ENCODE assay signal across 31 mouse cellular contexts in genomic region chr2:114060071-114060591, GRCm38 (mm10). TPM values are rescaled to one million over a fixed set of nuclear protein-coding genes. Genes with fewer than 3 reads are reported as not detected.
DNase-seq lines count a peak whose midpoint lies in the region; ATAC-seq and TF ChIP-seq lines count a peak whose summit lies in the region.
"Had no signal": no experiment of that assay in that cellular context is flagged by ENCODE, and none has a peak within 500 bp of the region (broad histone marks: within the 10 kb centered on the region; RNA-seq: fewer than 3 reads in every experiment).

No protein-coding gene starts in this region.

- no peak overlapping the region for H3K4me2 ChIP-seq in heart, postnatal 0 days (ENCODE audit: low read depth, low read length)
- H3K4me2 ChIP-seq in midbrain, embryonic 14.5 days (ENCODE audit: low read length) = no peak overlapping the region
- H3K4me2 ChIP-seq: heart, embryonic 15.5 days; hindbrain, embryonic 13.5 days; liver, embryonic 15.5 days; lung, embryonic 15.5 days had no signal

- no peaks in the 10 kb centered on the region for H3K27me3 ChIP-seq in heart, postnatal 0 days (ENCODE audit: control insufficient read depth, insufficient read depth, low read length)
- no peaks in the 10 kb centered on the region for H3K27me3 ChIP-seq in heart, embryonic 10.5 days (ENCODE audit: insufficient read depth, poor library complexity, severe bottlenecking)
- H3K27me3 ChIP-seq in midbrain, embryonic 14.5 days (ENCODE audit: control insufficient read depth, insufficient read depth, low read length) = no peaks in the 10 kb centered on the region
- no peaks in the 10 kb centered on the region; the same call in 1 of the 2 replicates for H3K27me3 ChIP-seq in midbrain, embryonic 10.5 days (ENCODE audit: low read depth, poor library complexity, severe bottlenecking)
- H3K27me3 ChIP-seq: heart, embryonic 15.5 days; hindbrain, embryonic 13.5 days; liver, embryonic 15.5 days; lung, embryonic 15.5 days had no signal

- no peak overlapping the region for H3K9ac ChIP-seq in heart, postnatal 0 days (replicated peaks; ENCODE audit: low read depth, low read length)
- no peak overlapping the region for H3K9ac ChIP-seq in midbrain, embryonic 14.5 days (replicated peaks; ENCODE audit: low read length)
- H3K9ac ChIP-seq: heart, embryonic 15.5 days; hindbrain, embryonic 13.5 days; liver, embryonic 15.5 days; lung, embryonic 15.5 days had no signal

- TF ChIP-seq CTCF in heart, postnatal 0 days (IDR thresholded peaks at IDR 0.05; ENCODE audit: low read depth) = no peak
- no peak for TF ChIP-seq CTCF in brain, embryonic 14.5 days (IDR thresholded peaks at IDR 0.05; ENCODE audit: borderline replicate concordance, extremely low read depth, insufficient read depth, insufficient read length)

- no peak for TF ChIP-seq EP300 in heart, postnatal 0 days (IDR thresholded peaks at IDR 0.05; ENCODE audit: low read depth)

- no peak for DNase-seq in heart, postnatal 0 days (ENCODE audit: low spot score)
- no peak for DNase-seq in heart, embryonic 10.5 days (ENCODE audit: low spot score)
- DNase-seq in midbrain, embryonic 14.5 days = peak; percentile 5
- DNase-seq in midbrain, embryonic 10.5 days (ENCODE audit: low spot score) = no peak
- peak; percentile 25 for DNase-seq in brain, embryonic 14.5 days (ENCODE audit: low read depth)
- DNase-seq in layer of hippocampus, postnatal 25 days (ENCODE audit: extremely low spot score in 1 of 2, low spot score in 1 of 2) = no peak
- no peak for DNase-seq in adrenal gland, postnatal 10 days
- DNase-seq: adrenal gland, postnatal 25 days; B cell, adult 2 months; cerebellum, adult 2 months; cerebellum, postnatal 14 days; gastrocnemius, postnatal 14 days; heart, postnatal 36 days; kidney, adult 8-10 months; spleen, adult 18-20 months; thymus, postnatal 14 days had no signal

- H3K27ac ChIP-seq in heart, postnatal 0 days (ENCODE audit: low read depth) = 0 out of 2 replicates have a peak overlapping the region, but pooled peaks have one; percentile 48
- H3K27ac ChIP-seq in heart, embryonic 10.5 days = no peak overlapping the region
- H3K27ac ChIP-seq in midbrain, embryonic 14.5 days (replicated peaks; ENCODE audit: low read depth, low read length) = no peak overlapping the region
- no peak overlapping the region for H3K27ac ChIP-seq in midbrain, embryonic 10.5 days (replicated peaks)
- H3K27ac ChIP-seq: hindbrain, embryonic 13.5 days; kidney, postnatal 0 days; liver, embryonic 15.5 days; lung, embryonic 15.5 days had no signal

- 48% methylated on average over 6 of the region's 6 CpGs for WGBS in heart, postnatal 0 days
- WGBS in heart, embryonic 10.5 days = 52% methylated on average over 6 of the region's 6 CpGs
- 22% methylated on average over 6 of the region's 6 CpGs for WGBS in midbrain, embryonic 14.5 days
- WGBS in midbrain, embryonic 10.5 days = 61% methylated on average over 6 of the region's 6 CpGs

- no peak overlapping the region for H3K4me3 ChIP-seq in heart, postnatal 0 days (ENCODE audit: low read depth, low read length)
- no peak overlapping the region for H3K4me3 ChIP-seq in heart, embryonic 10.5 days
- no peak overlapping the region for H3K4me3 ChIP-seq in midbrain, embryonic 14.5 days (replicated peaks; ENCODE audit: low read depth, low read length)
- no peak overlapping the region for H3K4me3 ChIP-seq in midbrain, embryonic 10.5 days
- H3K4me3 ChIP-seq: heart, embryonic 15.5 days; hindbrain, embryonic 13.5 days; liver, embryonic 15.5 days; lung, embryonic 15.5 days had no signal

- no peaks in the 10 kb centered on the region for H3K9me3 ChIP-seq in heart, postnatal 0 days (replicated peaks; ENCODE audit: control insufficient read depth, low read length)
- H3K9me3 ChIP-seq in heart, embryonic 10.5 days = no peaks in the 10 kb centered on the region
- H3K9me3 ChIP-seq in midbrain, embryonic 14.5 days (ENCODE audit: control insufficient read depth, low read length) = no peaks in the 10 kb centered on the region
- H3K9me3 ChIP-seq in midbrain, embryonic 10.5 days (replicated peaks) = no peaks in the 10 kb centered on the region
- H3K9me3 ChIP-seq: G1E; heart, embryonic 15.5 days; hindbrain, embryonic 13.5 days; liver, embryonic 15.5 days; lung, embryonic 15.5 days had no signal

- peaks cover 9% of the 10 kb centered on the region; the same call in 1 of the 2 replicates for H3K4me1 ChIP-seq in heart, postnatal 0 days (ENCODE audit: control insufficient read depth, insufficient read depth)
- H3K4me1 ChIP-seq in heart, embryonic 10.5 days = peaks cover 24% of the 10 kb centered on the region
- peaks cover 10% of the 10 kb centered on the region; the same call in 1 of the 2 replicates for H3K4me1 ChIP-seq in midbrain, embryonic 14.5 days (ENCODE audit: control insufficient read depth, insufficient read depth, low read length)
- H3K4me1 ChIP-seq in midbrain, embryonic 10.5 days = peaks cover 14% of the 10 kb centered on the region
- H3K4me1 ChIP-seq: liver, embryonic 15.5 days had no signal

- TF ChIP-seq POLR2A in brain, embryonic 14.5 days (IDR thresholded peaks at IDR 0.05; ENCODE audit: borderline replicate concordance, extremely low read depth, insufficient read depth, insufficient read length, poor library complexity, severe bottlenecking) = no peak

- no peak for ATAC-seq in heart, postnatal 0 days (ENCODE audit: insufficient read depth, low read depth)
- ATAC-seq in midbrain, embryonic 14.5 days (ENCODE audit: low FRiP score, low TSS enrichment) = no peak
- ATAC-seq: forebrain, embryonic 14.5 days; intestine, embryonic 16.5 days had no signal

- H3K36me3 ChIP-seq in heart, postnatal 0 days (replicated peaks; ENCODE audit: control insufficient read depth, insufficient read depth, low read length) = no peaks in the 10 kb centered on the region; the same call in 1 of the 2 replicates
- H3K36me3 ChIP-seq in heart, embryonic 10.5 days = no peaks in the 10 kb centered on the region
- no peaks in the 10 kb centered on the region for H3K36me3 ChIP-seq in midbrain, embryonic 14.5 days (ENCODE audit: control insufficient read depth, insufficient read depth, low read length)
- no peaks in the 10 kb centered on the region for H3K36me3 ChIP-seq in midbrain, embryonic 10.5 days
- H3K36me3 ChIP-seq: G1E; heart, embryonic 15.5 days; hindbrain, embryonic 13.5 days; liver, embryonic 15.5 days; lung, embryonic 15.5 days had no signal

RNA-seq across cellular contexts. Expression of gene Actc1, which starts 6.8 kb away (rescaled TPM):
- total RNA-seq in heart, postnatal 0 days (2014; rRNA removed; ENCODE audit: low replicate concordance) = 20,690 and 21,635 TPM in 2 replicates
- polyA plus RNA-seq in heart, postnatal 0 days (2015; fragmentation: Nextera tagmentation; extraction: Ambion mirVana) = 18,379 and 21,577 TPM in 2 replicates
- 7,735 and 13,041 TPM in 2 replicates for polyA plus RNA-seq in heart, embryonic 10.5 days (2016; fragmentation: Nextera tagmentation; extraction: Ambion mirVana)
- 0.24 and 0.89 TPM in 2 replicates for polyA plus RNA-seq in midbrain, embryonic 14.5 days (2014; fragmentation: Nextera tagmentation; extraction: Ambion mirVana)
- 3.1 and 3.6 TPM in 2 replicates for polyA plus RNA-seq in midbrain, embryonic 10.5 days (2016; fragmentation: Nextera tagmentation; extraction: Ambion mirVana)
- 9.8 and 16.9 TPM in 2 replicates for polyA plus RNA-seq in brain, embryonic 14.5 days (2012; rRNA removed)
- total RNA-seq in layer of hippocampus, postnatal 25 days (2021) = not detected
- total RNA-seq in adrenal gland, postnatal 10 days (2021) = 10 to 100 TPM in 1 of 2 experiments, 1 to 10 TPM in 1; 8.2 to 14.9 TPM
- total RNA-seq: adrenal gland, postnatal 25 days; G1E; granulocyte monocyte progenitor cell, adult 5-6 weeks; left cerebral cortex, postnatal 10 days; megakaryocyte, adult 5-6 weeks; neutrophil, adult 5-6 weeks had no signal
- polyA plus RNA-seq: cerebellum, adult 2 months; G1E had no signal

RNA-seq across cellular contexts. Expression of gene Gjd2, which starts 46.7 kb away (rescaled TPM):
- total RNA-seq in heart, postnatal 0 days (2014; rRNA removed; ENCODE audit: low replicate concordance) = 0.12 TPM in 1 of 2 replicates, not detected in the other
- not detected in 2 replicates for polyA plus RNA-seq in heart, postnatal 0 days (2015; fragmentation: Nextera tagmentation; extraction: Ambion mirVana)
- not detected in 2 replicates for polyA plus RNA-seq in heart, embryonic 10.5 days (2016; fragmentation: Nextera tagmentation; extraction: Ambion mirVana)
- 6.3 and 17.6 TPM in 2 replicates for polyA plus RNA-seq in midbrain, embryonic 14.5 days (2014; fragmentation: Nextera tagmentation; extraction: Ambion mirVana)
- 0.44 and 1.1 TPM in 2 replicates for polyA plus RNA-seq in midbrain, embryonic 10.5 days (2016; fragmentation: Nextera tagmentation; extraction: Ambion mirVana)
- polyA plus RNA-seq in brain, embryonic 14.5 days (2012; rRNA removed) = 18.4 and 25.3 TPM in 2 replicates
- 1 to 10 TPM; 7.2 to 7.4 TPM for total RNA-seq in layer of hippocampus, postnatal 25 days (2021)
- 1 to 10 TPM; 9.5 to 9.9 TPM for total RNA-seq in adrenal gland, postnatal 10 days (2021)
- total RNA-seq: G1E; gastrocnemius, postnatal 14 days; granulocyte monocyte progenitor cell, adult 5-6 weeks; heart, postnatal 36 days; liver, adult 2 months; megakaryocyte, adult 5-6 weeks; neutrophil, adult 5-6 weeks had no signal
- polyA plus RNA-seq: G1E; limb, embryonic 11.5 days; liver, adult 2 months; liver, embryonic 15.5 days; urinary bladder, adult 2 months had no signal

Comparison
In these comparisons a context has a peak if more than half of its experiments do, and no peak if none do; other contexts are left out.
1. DNase-seq: peak in midbrain, embryonic 14.5 days (single experiment) and brain, embryonic 14.5 days (single experiment); none in heart, postnatal 0 days (single experiment), heart, embryonic 10.5 days (single experiment), midbrain, embryonic 10.5 days (single experiment), layer of hippocampus, postnatal 25 days (0 of 2) and adrenal gland, postnatal 10 days (single experiment).
2. RNA of gene Actc1, which starts 6.8 kb away (polyA plus RNA-seq): 18,379 to 21,577 TPM in heart, postnatal 0 days and 7,735 to 13,041 TPM in heart, embryonic 10.5 days; 9.8 to 16.9 TPM in brain, embryonic 14.5 days, 3.1 to 3.6 TPM in midbrain, embryonic 10.5 days and 0.24 to 0.89 TPM in midbrain, embryonic 14.5 days; every median in the first group is over 100 times any median in the second.